Mouse (Mus musculus): ENCODE measurements around the gene Rps10. TPM values are rescaled to one million over a fixed set of nuclear protein-coding genes. Genes with fewer than 3 reads are reported as not detected.

Gene Rps10
- polyA plus RNA-seq, 1 experiment from 2014 or later, result 920 TPM

GRCm38 (mm10) chr17:27587252-27587651 is 49.2 kb downstream of the Rps10 start:
- Histone ChIP-seq H3K4me2 (ENCODE audit: low read depth, low read length) (no peak overlapping the region), H3K4me3 (ENCODE audit: low read depth, low read length) (no peak overlapping the region), H3K27me3 (ENCODE audit: control insufficient read depth, insufficient read depth, low read length) (no peaks in the 10 kb centered on the region), H3K27ac (replicated peaks; ENCODE audit: low read depth, low read length) (no peak overlapping the region), H3K36me3 (replicated peaks; ENCODE audit: control insufficient read depth, insufficient read depth, low read depth, low read length) (peaks cover 4% of the 10 kb centered on the region), H3K4me1 (ENCODE audit: control insufficient read depth, insufficient read depth, low read length) (no peaks in the 10 kb centered on the region), H3K9ac (replicated peaks; ENCODE audit: low read length) (no peak overlapping the region), H3K9me3 (replicated peaks; ENCODE audit: control insufficient read depth, low read length) (no peaks in the 10 kb centered on the region)
- WGBS, result 80% methylated on average over 12 of the region's 12 CpGs
- DNase-seq (ENCODE audit: low spot score) (no peak), ATAC-seq (replicated peaks; ENCODE audit: insufficient number of reproducible peaks, low FRiP score, low TSS enrichment, low read depth) (no peak)

- 80% methylated on average over 9 of the region's 9 CpGs for WGBS
Observed at GRCm38 (mm10) chr17:27586661-27587060, 49.8 kb downstream of the Rps10 start.

GRCm38 (mm10) chr17:27583185-27583894 is 53.1 kb downstream of the Rps10 start:
- no peak overlapping the region for H3K4me2 ChIP-seq (ENCODE audit: low read depth, low read length)
- 92% methylated on average over 13 of the region's 13 CpGs for WGBS
- H3K27ac ChIP-seq (replicated peaks; ENCODE audit: low read depth, low read length), result no peak overlapping the region
- H3K4me3 ChIP-seq (ENCODE audit: low read depth, low read length), result no peak overlapping the region
- no peaks in the 10 kb centered on the region for H3K4me1 ChIP-seq (ENCODE audit: control insufficient read depth, insufficient read depth, low read length)
- H3K36me3 ChIP-seq (replicated peaks; ENCODE audit: control insufficient read depth, insufficient read depth, low read depth, low read length), result peaks cover 6% of the 10 kb centered on the region
- DNase-seq (ENCODE audit: low spot score) (no peak), ATAC-seq (replicated peaks; ENCODE audit: insufficient number of reproducible peaks, low FRiP score, low TSS enrichment, low read depth) (no peak)
- no peaks in the 10 kb centered on the region for H3K9me3 ChIP-seq (replicated peaks; ENCODE audit: control insufficient read depth, low read length)
- no peaks in the 10 kb centered on the region for H3K27me3 ChIP-seq (ENCODE audit: control insufficient read depth, insufficient read depth, low read length)
- no peak overlapping the region for H3K9ac ChIP-seq (replicated peaks; ENCODE audit: low read length)

More at GRCm38 (mm10) chr17:27586661-27587060, 49.8 kb downstream of the Rps10 start:
- ATAC-seq (replicated peaks; ENCODE audit: insufficient number of reproducible peaks, low FRiP score, low TSS enrichment, low read depth) (no peak), DNase-seq (ENCODE audit: low spot score) (no peak)
- Histone ChIP-seq H3K36me3 (replicated peaks; ENCODE audit: control insufficient read depth, insufficient read depth, low read depth, low read length) (peaks cover 4% of the 10 kb centered on the region), H3K4me1 (ENCODE audit: control insufficient read depth, insufficient read depth, low read length) (no peaks in the 10 kb centered on the region), H3K9ac (replicated peaks; ENCODE audit: low read length) (no peak overlapping the region), H3K4me2 (ENCODE audit: low read depth, low read length) (no peak overlapping the region), H3K27ac (replicated peaks; ENCODE audit: low read depth, low read length) (no peak overlapping the region), H3K9me3 (replicated peaks; ENCODE audit: control insufficient read depth, low read length) (no peaks in the 10 kb centered on the region), H3K27me3 (ENCODE audit: control insufficient read depth, insufficient read depth, low read length) (no peaks in the 10 kb centered on the region), H3K4me3 (ENCODE audit: low read depth, low read length) (no peak overlapping the region)

Other genes starting within 250 kb of the Rps10 start
- 0.49 and 0.88 TPM in 2 replicates for gene Grm4, start 115.3 kb downstream of the Rps10 start, polyA plus RNA-seq (2014; fragmentation: Nextera tagmentation; extraction: Ambion mirVana)
- 415 and 428 TPM in 2 replicates for gene Hmga1, start 80.2 kb downstream of the Rps10 start, polyA plus RNA-seq (2014; fragmentation: Nextera tagmentation; extraction: Ambion mirVana)
- 13.3 and 16.7 TPM in 2 replicates for gene AI413582, start 70.9 kb downstream of the Rps10 start, polyA plus RNA-seq (2014; fragmentation: Nextera tagmentation; extraction: Ambion mirVana)
- 37.2 and 37.3 TPM in 2 replicates for gene Nudt3, start 13.2 kb downstream of the Rps10 start, polyA plus RNA-seq (2014; fragmentation: Nextera tagmentation; extraction: Ambion mirVana)
- not detected in 2 replicates for gene RPS10-NUDT3, start 1.4 kb downstream of the Rps10 start, polyA plus RNA-seq (2014; fragmentation: Nextera tagmentation; extraction: Ambion mirVana)
- 4.7 and 6.4 TPM in 2 replicates for gene Pacsin1, start 18.8 kb upstream of the Rps10 start, polyA plus RNA-seq (2014; fragmentation: Nextera tagmentation; extraction: Ambion mirVana)
- gene Spdef, start 92.3 kb upstream of the Rps10 start, polyA plus RNA-seq (2014; fragmentation: Nextera tagmentation; extraction: Ambion mirVana), result 0.18 TPM in 1 of 2 replicates, not detected in the other
- gene D17Wsu92e, start 184.0 kb upstream of the Rps10 start, polyA plus RNA-seq (2014; fragmentation: Nextera tagmentation; extraction: Ambion mirVana), result 12.4 and 12.7 TPM in 2 replicates
- gene Snrpc, start 201.5 kb upstream of the Rps10 start, polyA plus RNA-seq (2014; fragmentation: Nextera tagmentation; extraction: Ambion mirVana), result 355 and 368 TPM in 2 replicates
- 5.2 and 6.4 TPM in 2 replicates for gene Uhrf1bp1, start 219.8 kb upstream of the Rps10 start, polyA plus RNA-seq (2014; fragmentation: Nextera tagmentation; extraction: Ambion mirVana)